In the genomic region with DNA sequence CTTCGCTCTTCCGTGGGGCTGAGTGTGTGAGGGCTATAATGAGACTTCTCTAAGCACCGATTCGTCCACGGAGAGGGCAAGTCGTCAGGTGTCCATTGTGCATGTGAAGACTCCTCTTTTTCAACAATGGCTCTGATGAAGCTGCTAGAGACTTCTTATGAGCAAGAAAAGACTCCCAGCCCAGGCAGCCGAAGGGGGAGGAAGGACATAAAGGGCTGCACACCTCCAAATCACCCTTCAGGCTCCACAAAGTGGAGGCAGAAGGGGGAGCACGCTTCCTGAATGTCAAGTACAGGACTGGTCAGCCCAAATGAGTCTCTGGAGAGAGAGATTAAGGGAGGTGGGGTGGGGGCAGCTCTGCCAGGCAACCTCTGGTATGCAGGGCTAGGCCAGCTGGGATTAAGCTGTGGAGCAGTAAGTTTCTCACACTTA, we compare ENCODE assay signal across 16 mouse cellular contexts.
"Had no signal": no experiment of that assay in that cellular context is flagged by ENCODE, and none has a peak within 500 bp of the region (broad histone marks: within the 10 kb centered on the region; RNA-seq: fewer than 3 reads in every experiment).

No protein-coding gene starts in this region.

- H3K36me3 ChIP-seq: limb, embryonic 15.5 days; liver, embryonic 13.5 days; lung, embryonic 15.5 days; neural tube, embryonic 12.5 days; stomach, embryonic 15.5 days had no signal

- H3K4me3 ChIP-seq: limb, embryonic 15.5 days; liver, embryonic 13.5 days; lung, embryonic 15.5 days; megakaryocyte, embryonic 14.5 days; neural tube, embryonic 12.5 days; stomach, embryonic 15.5 days had no signal

- H3K27ac ChIP-seq: limb, embryonic 15.5 days; liver, embryonic 13.5 days; lung, embryonic 15.5 days; macrophage; neural tube, embryonic 12.5 days; stomach, embryonic 15.5 days had no signal

- DNase-seq: kidney, adult 18-20 months; kidney, postnatal 10 days; kidney, postnatal 4 days; liver, embryonic 13.5 days; liver, postnatal 0 days; lung, postnatal 14 days; retina, postnatal 1 day; right cerebral cortex, postnatal 4 days; thymus, adult 2 months; thymus, postnatal 25 days had no signal

- H3K4me1 ChIP-seq: limb, embryonic 15.5 days; liver, embryonic 13.5 days; lung, embryonic 15.5 days; megakaryocyte, embryonic 14.5 days; neural tube, embryonic 12.5 days; stomach, embryonic 15.5 days had no signal

- H3K4me2 ChIP-seq: limb, embryonic 15.5 days; liver, embryonic 13.5 days; lung, embryonic 15.5 days; neural tube, embryonic 12.5 days; stomach, embryonic 15.5 days had no signal

- H3K9me3 ChIP-seq: limb, embryonic 15.5 days; liver, embryonic 13.5 days; lung, embryonic 15.5 days; megakaryocyte, embryonic 14.5 days; neural tube, embryonic 12.5 days; stomach, embryonic 15.5 days had no signal

- ATAC-seq: liver, postnatal 0 days had no signal

- H3K9ac ChIP-seq: limb, embryonic 15.5 days; liver, embryonic 13.5 days; liver, postnatal 0 days; lung, embryonic 15.5 days; neural tube, embryonic 12.5 days; stomach, embryonic 15.5 days had no signal

- H3K27me3 ChIP-seq: limb, embryonic 15.5 days; liver, embryonic 13.5 days; lung, embryonic 15.5 days; megakaryocyte, embryonic 14.5 days; neural tube, embryonic 12.5 days; stomach, embryonic 15.5 days had no signal
